Mouse (Mus musculus): Measurements from ENCODE around the gene Cilp. TPM values are rescaled to one million over a fixed set of nuclear protein-coding genes. Genes with fewer than 3 reads are reported as not detected.
"Not testable (repeated sequence)": the region's sequence is repeated elsewhere in the genome, so short reads cannot be mapped to it uniquely, and the experiment has no call there.

The Cilp gene
- polyA plus RNA-seq, 1 experiment from 2014 or later = 0.11 TPM

DNA sequence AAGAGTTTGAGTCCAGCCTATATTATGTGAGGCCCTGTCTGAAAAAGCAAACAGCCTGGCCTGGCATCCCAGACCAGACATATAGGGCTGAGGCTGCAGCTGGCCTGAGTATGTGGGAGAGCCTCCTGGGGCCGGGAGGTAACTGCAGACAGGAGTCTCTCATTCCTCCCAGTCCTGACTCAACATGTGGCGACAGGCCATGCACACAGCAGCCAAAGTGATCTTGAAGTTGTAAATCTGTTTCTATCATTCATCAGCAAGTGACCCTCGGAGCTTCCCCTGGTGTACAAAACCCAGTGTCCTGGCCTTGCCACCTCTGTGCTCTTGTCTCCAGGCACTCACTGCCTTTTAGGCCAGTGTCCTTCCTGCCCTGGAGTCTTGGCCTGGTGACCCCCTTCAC is 13.0 kb upstream of the Cilp start:
- no peak overlapping the region for H3K9ac ChIP-seq (replicated peaks)
- H3K27ac ChIP-seq (replicated peaks) = no peak overlapping the region
- no peaks in the 10 kb centered on the region for H3K27me3 ChIP-seq
- H3K9me3 ChIP-seq = no peaks in the 10 kb centered on the region
- 81% methylated on average over 3 of the region's 3 CpGs for WGBS
- no peak for ATAC-seq (ENCODE audit: low FRiP score, low read depth)
- H3K4me1 ChIP-seq = no peaks in the 10 kb centered on the region
- H3K36me3 ChIP-seq = no peaks in the 10 kb centered on the region
- H3K4me2 ChIP-seq (replicated peaks) = no peak overlapping the region
- no peak overlapping the region for H3K4me3 ChIP-seq

DNA sequence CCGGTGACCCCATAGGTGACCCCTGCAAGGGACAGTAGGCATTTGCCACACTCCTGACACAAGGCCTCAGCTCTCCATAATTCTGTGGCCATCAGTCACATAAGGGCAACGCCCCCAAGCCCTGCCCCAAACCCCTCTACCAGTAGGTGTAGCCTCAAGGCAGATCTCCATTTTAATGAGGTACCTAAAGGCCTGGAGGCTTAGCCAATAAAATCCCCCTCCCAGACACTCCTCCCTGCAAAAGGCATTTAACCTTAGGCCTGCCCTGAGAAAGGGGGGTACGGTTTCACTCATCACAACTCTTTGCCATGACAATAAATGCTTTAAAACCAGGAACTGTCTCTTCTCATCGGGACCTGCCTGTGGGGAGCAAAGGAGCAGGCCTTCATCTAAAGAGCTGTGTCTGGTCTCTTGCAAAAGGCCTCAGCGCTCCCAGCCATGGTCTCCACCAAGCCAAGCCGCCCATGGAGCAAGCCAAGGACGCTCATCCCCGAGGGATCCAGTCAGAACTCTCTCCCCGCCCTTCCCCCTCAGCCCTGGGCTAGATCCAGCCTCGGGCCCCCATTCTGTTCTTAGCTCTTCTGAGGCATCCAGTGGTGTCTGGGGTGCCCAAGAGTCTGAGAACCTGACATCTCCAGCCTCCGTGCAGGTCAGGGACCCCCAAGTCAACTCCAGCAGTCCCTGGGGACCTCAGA is 8.9 kb upstream of the Cilp start:
- H3K27ac ChIP-seq (replicated peaks) = no peak overlapping the region
- H3K4me3 ChIP-seq = no peak overlapping the region
- H3K9me3 ChIP-seq = no peaks in the 10 kb centered on the region
- ATAC-seq (ENCODE audit: low FRiP score, low read depth) = no peak
- no peak overlapping the region for H3K9ac ChIP-seq (replicated peaks)
- 67% methylated on average over 11 of the region's 11 CpGs for WGBS
- no peaks in the 10 kb centered on the region for H3K36me3 ChIP-seq
- H3K4me1 ChIP-seq = no peaks in the 10 kb centered on the region
- H3K4me2 ChIP-seq (replicated peaks) = no peak overlapping the region
- H3K27me3 ChIP-seq = no peaks in the 10 kb centered on the region

GRCm38 (mm10) chr9:65257218-65257910 is 7.6 kb upstream of the Cilp start:
- Histone ChIP-seq H3K4me1 (no peaks in the 10 kb centered on the region), H3K9me3 (no peaks in the 10 kb centered on the region), H3K9ac (replicated peaks) (no peak overlapping the region), H3K36me3 (no peaks in the 10 kb centered on the region), H3K4me2 (replicated peaks) (no peak overlapping the region), H3K4me3 (no peak overlapping the region), H3K27ac (replicated peaks) (no peak overlapping the region), H3K27me3 (no peaks in the 10 kb centered on the region)
- 64% methylated on average over 9 of the region's 9 CpGs for WGBS
- ATAC-seq (ENCODE audit: low FRiP score, low read depth) = no peak

GRCm38 (mm10) chr9:65259366-65259765 is 5.6 kb upstream of the Cilp start:
- Histone ChIP-seq H3K27ac (replicated peaks) (no peak overlapping the region), H3K27me3 (no peaks in the 10 kb centered on the region), H3K4me2 (replicated peaks) (no peak overlapping the region), H3K4me1 (no peaks in the 10 kb centered on the region), H3K36me3 (no peaks in the 10 kb centered on the region), H3K4me3 (no peak overlapping the region), H3K9ac (replicated peaks) (no peak overlapping the region), H3K9me3 (no peaks in the 10 kb centered on the region)
- no peak for ATAC-seq (ENCODE audit: low FRiP score, low read depth)
- WGBS = 85% methylated on average over 7 of the region's 7 CpGs

DNA sequence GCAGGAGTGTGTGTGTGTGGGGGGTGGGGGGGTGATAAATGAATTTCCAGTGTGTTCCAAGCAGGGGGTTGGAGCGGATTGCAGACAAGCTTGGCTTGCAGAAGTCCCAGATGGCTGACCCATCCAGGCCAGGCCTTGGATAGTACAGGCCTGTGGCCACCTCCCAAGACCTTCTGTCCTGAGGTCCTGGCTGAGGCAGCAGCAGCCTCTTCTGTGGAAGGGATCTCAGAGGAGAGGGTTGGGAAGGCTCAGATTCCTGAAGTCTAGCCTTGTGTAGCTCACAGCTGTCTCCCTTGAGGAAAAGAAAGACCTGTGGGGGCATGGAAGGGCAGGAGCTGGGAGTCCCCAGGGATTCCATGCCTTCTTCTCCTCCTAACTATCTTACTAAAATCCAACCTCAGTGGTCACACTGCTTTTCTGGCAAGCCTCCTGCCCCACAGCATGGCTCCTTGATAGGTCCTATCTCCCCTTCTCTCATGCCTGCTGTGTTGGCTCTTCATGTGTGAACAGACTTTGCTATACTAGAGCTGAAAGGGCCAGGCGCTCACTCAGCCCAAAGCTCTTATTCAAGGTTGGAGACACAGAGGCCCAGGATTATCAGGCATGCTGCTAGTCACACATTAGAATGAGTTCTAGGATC is 3.3 kb upstream of the Cilp start:
- peaks cover 9% of the 10 kb centered on the region; the same call in 1 of the 2 replicates for H3K4me1 ChIP-seq
- no peak overlapping the region for H3K9ac ChIP-seq (replicated peaks)
- H3K27me3 ChIP-seq = no peaks in the 10 kb centered on the region; the same call in 1 of the 2 replicates
- ATAC-seq (ENCODE audit: low FRiP score, low read depth) = no peak
- H3K27ac ChIP-seq (replicated peaks) = no peak overlapping the region
- no peaks in the 10 kb centered on the region for H3K36me3 ChIP-seq
- H3K4me2 ChIP-seq (replicated peaks) = no peak overlapping the region
- H3K4me3 ChIP-seq = no peak overlapping the region
- no peaks in the 10 kb centered on the region for H3K9me3 ChIP-seq
- 92% methylated on average over 2 of the region's 2 CpGs for WGBS

DNA sequence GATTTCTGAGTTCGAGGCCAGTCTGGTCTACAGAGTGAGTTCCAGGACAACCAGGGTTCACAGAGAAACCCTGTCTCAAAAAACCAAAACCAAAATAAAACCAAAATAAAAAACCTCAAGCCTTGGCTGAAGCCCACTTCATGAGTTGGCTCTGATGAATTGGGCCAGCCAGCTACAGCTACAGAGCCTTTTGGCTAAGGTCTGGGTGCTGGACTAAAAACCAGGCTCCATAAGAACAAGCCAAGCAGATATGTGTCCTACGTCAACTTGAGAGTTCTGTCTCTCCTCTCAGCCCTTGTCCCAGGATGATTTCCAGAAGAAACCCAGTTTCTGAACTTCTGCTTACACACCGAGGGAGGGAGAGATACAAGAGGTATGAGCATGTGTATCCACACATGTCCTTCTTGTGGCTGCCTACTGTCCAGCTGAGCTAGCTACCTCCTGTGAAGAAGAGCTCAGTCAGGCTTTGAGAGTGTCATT is 2.3 kb upstream of the Cilp start:
- no peak for ATAC-seq (ENCODE audit: low FRiP score, low read depth)
- Histone ChIP-seq H3K27ac (replicated peaks) (no peak overlapping the region), H3K27me3 (no peaks in the 10 kb centered on the region; the same call in 1 of the 2 replicates), H3K4me1 (peaks cover 16% of the 10 kb centered on the region), H3K36me3 (no peaks in the 10 kb centered on the region), H3K9me3 (no peaks in the 10 kb centered on the region), H3K4me2 (replicated peaks) (no peak overlapping the region), H3K9ac (replicated peaks) (no peak overlapping the region), H3K4me3 (no peak overlapping the region)
- WGBS = 95% methylated on average over 3 of the region's 3 CpGs

- Histone ChIP-seq H3K9me3 (no peaks in the 10 kb centered on the region), H3K4me2 (replicated peaks) (no peak overlapping the region), H3K36me3 (no peaks in the 10 kb centered on the region), H3K9ac (replicated peaks) (no peak overlapping the region), H3K4me1 (peaks cover 25% of the 10 kb centered on the region), H3K27me3 (no peaks in the 10 kb centered on the region; the same call in 1 of the 2 replicates), H3K4me3 (no peak overlapping the region), H3K27ac (replicated peaks) (peak overlapping the region; percentile 78)
- 27% methylated on average over 7 of the region's 7 CpGs for WGBS
- ATAC-seq (ENCODE audit: low FRiP score, low read depth) = peak; percentile 88
These were observed 2.9 kb downstream of the Cilp start for GRCm38 (mm10) chr9:65267742-65268515.

GRCm38 (mm10) chr9:65273048-65273809 is 8.2 kb downstream of the Cilp start:
- no peaks in the 10 kb centered on the region for H3K36me3 ChIP-seq
- H3K4me1 ChIP-seq = peaks cover 4% of the 10 kb centered on the region
- H3K4me2 ChIP-seq (replicated peaks) = no peak overlapping the region
- no peak overlapping the region for H3K27ac ChIP-seq (replicated peaks)
- H3K9me3 ChIP-seq = no peaks in the 10 kb centered on the region
- H3K27me3 ChIP-seq = no peaks in the 10 kb centered on the region
- no peak overlapping the region for H3K9ac ChIP-seq (replicated peaks)
- ATAC-seq (ENCODE audit: low FRiP score, low read depth) = no peak
- 89% methylated on average over 13 of the region's 13 CpGs for WGBS
- H3K4me3 ChIP-seq = no peak overlapping the region

- no peaks in the 10 kb centered on the region for H3K9me3 ChIP-seq
- H3K4me2 ChIP-seq (replicated peaks) = no peak overlapping the region
- H3K4me1 ChIP-seq = no peaks in the 10 kb centered on the region; the same call in 1 of the 2 replicates
- H3K27me3 ChIP-seq = no peaks in the 10 kb centered on the region
- no peaks in the 10 kb centered on the region for H3K36me3 ChIP-seq
- ATAC-seq (ENCODE audit: low FRiP score, low read depth) = no peak
- no peak overlapping the region for H3K4me3 ChIP-seq
- H3K9ac ChIP-seq (replicated peaks) = no peak overlapping the region
- WGBS = 85% methylated on average over 4 of the region's 4 CpGs
- H3K27ac ChIP-seq (replicated peaks) = no peak overlapping the region
These were observed 8.9 kb downstream of the Cilp start for GRCm38 (mm10) chr9:65273873-65274272.

- ATAC-seq (ENCODE audit: low FRiP score, low read depth); H3K4me3 ChIP-seq; H3K9me3 ChIP-seq; H3K4me1 ChIP-seq; H3K27me3 ChIP-seq; H3K36me3 ChIP-seq; H3K27ac ChIP-seq (replicated peaks); H3K4me2 ChIP-seq (replicated peaks); H3K9ac ChIP-seq (replicated peaks): not testable (repeated sequence)
- 75% methylated on average over 3 of the region's 3 CpGs for WGBS
These were observed 9.9 kb downstream of the Cilp start for GRCm38 (mm10) chr9:65274851-65275250.

- Histone ChIP-seq H3K27me3 (0 out of 2 replicates have a peak, but pooled peaks cover 3% of the 10 kb centered on the region), H3K4me2 (replicated peaks) (no peak overlapping the region), H3K4me3 (no peak overlapping the region), H3K9ac (replicated peaks) (no peak overlapping the region), H3K36me3 (no peaks in the 10 kb centered on the region), H3K27ac (replicated peaks) (no peak overlapping the region), H3K9me3 (no peaks in the 10 kb centered on the region), H3K4me1 (no peaks in the 10 kb centered on the region)
- no peak for ATAC-seq (ENCODE audit: low FRiP score, low read depth)
- 79% methylated on average over 4 of the region's 4 CpGs for WGBS
These were observed 11.0 kb downstream of the Cilp start for GRCm38 (mm10) chr9:65275810-65276530.
